Mouse (Mus musculus): ENCODE data around the gene Ttc24. TPM values are rescaled to one million over a fixed set of nuclear protein-coding genes. Genes with fewer than 3 reads are reported as not detected.

The Ttc24 gene
- polyA plus RNA-seq, 1 experiment from 2014 or later = not detected

- Histone ChIP-seq H3K4me1 (no peaks in the 10 kb centered on the region), H3K27me3 (no peaks in the 10 kb centered on the region), H3K4me2 (no peak overlapping the region), H3K4me3 (no peak overlapping the region), H3K36me3 (ENCODE audit: poor library complexity, severe bottlenecking) (peaks cover 82% of the 10 kb centered on the region), H3K9ac (no peak overlapping the region), H3K9me3 (replicated peaks) (no peaks in the 10 kb centered on the region), H3K27ac (no peak overlapping the region)
- ATAC-seq = no peak
- 50% methylated on average over 3 of the region's 3 CpGs for WGBS
Measured at GRCm38 (mm10) chr3:88100251-88100650, 22.1 kb upstream of the Ttc24 start.

GRCm38 (mm10) chr3:88097666-88098065 lies 19.6 kb upstream of the Ttc24 start:
- no peak for ATAC-seq
- no peak overlapping the region for H3K4me3 ChIP-seq

GRCm38 (mm10) chr3:88094126-88094525 lies 16.0 kb upstream of the Ttc24 start:
- H3K36me3 ChIP-seq (ENCODE audit: poor library complexity, severe bottlenecking) = peaks cover 83% of the 10 kb centered on the region
- H3K27me3 ChIP-seq = no peaks in the 10 kb centered on the region
- WGBS = 93% methylated on average over 5 of the region's 5 CpGs
- H3K4me3 ChIP-seq = no peak overlapping the region
- no peak overlapping the region for H3K4me2 ChIP-seq
- H3K9ac ChIP-seq = no peak overlapping the region
- no peaks in the 10 kb centered on the region for H3K9me3 ChIP-seq (replicated peaks)
- no peak; the same call in 1 of the 2 replicates for ATAC-seq
- H3K27ac ChIP-seq = peak overlapping the region; percentile 40; the same call in 1 of the 2 replicates
- no peaks in the 10 kb centered on the region for H3K4me1 ChIP-seq

More at GRCm38 (mm10) chr3:88097666-88098065, 19.6 kb upstream of the Ttc24 start:
- Histone ChIP-seq H3K27ac (no peak overlapping the region), H3K27me3 (no peaks in the 10 kb centered on the region), H3K36me3 (ENCODE audit: poor library complexity, severe bottlenecking) (peaks cover 80% of the 10 kb centered on the region), H3K4me2 (no peak overlapping the region), H3K9me3 (replicated peaks) (no peaks in the 10 kb centered on the region), H3K4me1 (no peaks in the 10 kb centered on the region), H3K9ac (no peak overlapping the region)
- 88% methylated on average over 6 of the region's 6 CpGs for WGBS

- H3K27me3 ChIP-seq = no peaks in the 10 kb centered on the region
- H3K4me1 ChIP-seq = no peaks in the 10 kb centered on the region
- H3K4me3 ChIP-seq = no peak overlapping the region
- no peaks in the 10 kb centered on the region for H3K9me3 ChIP-seq (replicated peaks)
- H3K27ac ChIP-seq = no peak overlapping the region
- H3K9ac ChIP-seq = no peak overlapping the region
- no peak for ATAC-seq
- H3K36me3 ChIP-seq (ENCODE audit: poor library complexity, severe bottlenecking) = peaks cover 76% of the 10 kb centered on the region
- 97% methylated on average over 6 of the region's 6 CpGs for WGBS
- H3K4me2 ChIP-seq = no peak overlapping the region
Measured at GRCm38 (mm10) chr3:88090616-88091015, 12.5 kb upstream of the Ttc24 start.

- Histone ChIP-seq H3K27ac (no peak overlapping the region), H3K36me3 (ENCODE audit: poor library complexity, severe bottlenecking) (peaks cover 75% of the 10 kb centered on the region), H3K9me3 (replicated peaks) (no peaks in the 10 kb centered on the region), H3K4me3 (no peak overlapping the region), H3K27me3 (no peaks in the 10 kb centered on the region), H3K4me2 (no peak overlapping the region), H3K4me1 (no peaks in the 10 kb centered on the region), H3K9ac (no peak overlapping the region)
- WGBS = 94% methylated on average over 7 of the region's 7 CpGs
- no peak for ATAC-seq
Measured at GRCm38 (mm10) chr3:88090106-88090505, 12.0 kb upstream of the Ttc24 start.

GRCm38 (mm10) chr3:88087688-88088087 lies 9.6 kb upstream of the Ttc24 start:
- 52% methylated on average over 1 of the region's 1 CpGs for whole genome bisulfite sequencing
- Histone ChIP-seq H3K9me3 (replicated peaks) (no peaks in the 10 kb centered on the region), H3K27ac (no peak overlapping the region), H3K4me1 (peaks cover 6% of the 10 kb centered on the region), H3K4me3 (no peak overlapping the region), H3K36me3 (ENCODE audit: poor library complexity, severe bottlenecking) (peaks cover 63% of the 10 kb centered on the region), H3K27me3 (no peaks in the 10 kb centered on the region), H3K9ac (no peak overlapping the region), H3K4me2 (no peak overlapping the region)
- ATAC-seq = no peak

GRCm38 (mm10) chr3:88085459-88085858 lies 7.4 kb upstream of the Ttc24 start:
- Histone ChIP-seq H3K4me3 (no peak overlapping the region), H3K27ac (no peak overlapping the region), H3K9me3 (replicated peaks) (no peaks in the 10 kb centered on the region), H3K36me3 (ENCODE audit: poor library complexity, severe bottlenecking) (peaks cover 40% of the 10 kb centered on the region), H3K4me1 (peaks cover 15% of the 10 kb centered on the region), H3K4me2 (no peak overlapping the region), H3K27me3 (no peaks in the 10 kb centered on the region), H3K9ac (no peak overlapping the region)
- 92% methylated on average over 3 of the region's 9 CpGs for WGBS
- no peak for ATAC-seq

- no peak for ATAC-seq
- no peak overlapping the region for H3K27ac ChIP-seq
- 95% methylated on average over 2 of the region's 2 CpGs for WGBS
Measured at GRCm38 (mm10) chr3:88084001-88084400, 5.9 kb upstream of the Ttc24 start.

GRCm38 (mm10) chr3:88082663-88083062 lies 4.6 kb upstream of the Ttc24 start:
- H3K4me1 ChIP-seq = peaks cover 15% of the 10 kb centered on the region
- 0 out of 2 replicates have a peak, but pooled peaks have one; percentile 34 for ATAC-seq
- H3K9me3 ChIP-seq (replicated peaks) = no peaks in the 10 kb centered on the region
- no peak overlapping the region for H3K27ac ChIP-seq
- H3K36me3 ChIP-seq (ENCODE audit: poor library complexity, severe bottlenecking) = peaks cover 16% of the 10 kb centered on the region; the same call in 1 of the 2 replicates
- 5% methylated on average over 4 of the region's 4 CpGs for WGBS
- H3K4me2 ChIP-seq = peak overlapping the region; percentile 71
- peak overlapping the region; percentile 56 for H3K4me3 ChIP-seq
- H3K27me3 ChIP-seq = no peaks in the 10 kb centered on the region
- peak overlapping the region; percentile 60 for H3K9ac ChIP-seq

More at GRCm38 (mm10) chr3:88084001-88084400, 5.9 kb upstream of the Ttc24 start:
- peaks cover 26% of the 10 kb centered on the region for H3K36me3 ChIP-seq (ENCODE audit: poor library complexity, severe bottlenecking)
- H3K4me3 ChIP-seq = no peak overlapping the region
- no peak overlapping the region for H3K9ac ChIP-seq
- H3K27me3 ChIP-seq = no peaks in the 10 kb centered on the region
- H3K4me2 ChIP-seq = no peak overlapping the region
- H3K9me3 ChIP-seq (replicated peaks) = no peaks in the 10 kb centered on the region
- peaks cover 15% of the 10 kb centered on the region for H3K4me1 ChIP-seq

- H3K9me3 ChIP-seq (replicated peaks) = no peaks in the 10 kb centered on the region
- peak overlapping the region; percentile 71 for H3K4me2 ChIP-seq
- H3K4me1 ChIP-seq = peaks cover 15% of the 10 kb centered on the region
- 3% methylated on average over 13 of the region's 13 CpGs for WGBS
- H3K27me3 ChIP-seq = no peaks in the 10 kb centered on the region
- ATAC-seq = 0 out of 2 replicates have a peak, but pooled peaks have one; percentile 19
- no peak overlapping the region for H3K27ac ChIP-seq
- H3K36me3 ChIP-seq (ENCODE audit: poor library complexity, severe bottlenecking) = peaks cover 16% of the 10 kb centered on the region; the same call in 1 of the 2 replicates
- peak overlapping the region; percentile 56 for H3K4me3 ChIP-seq
- peak overlapping the region; percentile 60 for H3K9ac ChIP-seq
Measured at GRCm38 (mm10) chr3:88082224-88082618, 4.1 kb upstream of the Ttc24 start.

- no peak within 1 kb of the TSS for H3K27ac ChIP-seq
Measured at GRCm38 (mm10) chr3:88081345-88082223, 3.5 kb upstream of the Ttc24 start, which contains the start of gene Iqgap3. TSS of gene Iqgap3 (plus strand) at chr3:88081971.

GRCm38 (mm10) chr3:88077441-88077840 lies 663 bp downstream of the Ttc24 start:
- no peaks in the 10 kb centered on the region for H3K9me3 ChIP-seq (replicated peaks)
- no peak overlapping the region for H3K4me2 ChIP-seq
- peaks cover 6% of the 10 kb centered on the region for H3K4me1 ChIP-seq
- no peak overlapping the region for H3K27ac ChIP-seq
- no peak overlapping the region for H3K4me3 ChIP-seq
- ATAC-seq = no peak
- H3K27me3 ChIP-seq = peaks cover 10% of the 10 kb centered on the region
- WGBS = 42% methylated on average over 8 of the region's 8 CpGs
- H3K36me3 ChIP-seq (ENCODE audit: poor library complexity, severe bottlenecking) = no peaks in the 10 kb centered on the region
- H3K9ac ChIP-seq = no peak overlapping the region

More at GRCm38 (mm10) chr3:88081345-88082223, 3.5 kb upstream of the Ttc24 start, which contains the start of gene Iqgap3:
- H3K4me3 ChIP-seq = peak within 1 kb of the TSS; percentile 56
- H3K4me1 ChIP-seq = peaks cover 15% of the 10 kb centered on the region
- peak within 1 kb of the TSS; percentile 71 for H3K4me2 ChIP-seq
- 20% methylated on average over 33 of the region's 33 CpGs for WGBS
- no peaks in the 10 kb centered on the region for H3K27me3 ChIP-seq
- peaks cover 16% of the 10 kb centered on the region; the same call in 1 of the 2 replicates for H3K36me3 ChIP-seq (ENCODE audit: poor library complexity, severe bottlenecking)
- H3K9ac ChIP-seq = peak within 1 kb of the TSS; percentile 60
- no peaks in the 10 kb centered on the region for H3K9me3 ChIP-seq (replicated peaks)
- peak; percentile 93 for ATAC-seq
